Mouse (Mus musculus) midbrain, embryonic 14.5 days (tissue): ENCODE measurements at regions not wholly inside any gene's neighbourhood (a gene's known extent, or its start where the extent isn't known, plus 50 kb on each side); places are given as distances from the start of the nearest gene placed in this dataset.
A peak's percentile ranks its signal among the peaks of the same experiment; 100 is the strongest.

Experiments used
- ATAC-seq: fragments of 200-750 bp; cut with Nextera tagmentation; 2 replicates; pipeline ENCODE4 v1.8.0; 2017; ENCODE audit warnings: moderate number of reproducible peaks, moderate library complexity; ENCODE audit not compliant: low FRiP score, low TSS enrichment
- DNase-seq: peaks from one replicate; pipeline ENCODE4 v3.0.0-alpha.2; 2015
- H3K27ac ChIP-seq: fragments of 300-500 bp; sonication (generic); replicated peaks from 2 replicates; pipeline ENCODE4 v1.5.1; 2014; ENCODE audit warnings: mild to moderate bottlenecking, low read depth, low read length, moderate library complexity
- H3K27me3 ChIP-seq: fragments of 300-500 bp; sonication (generic); 2 replicates; pipeline ENCODE4 v1.6.1; 2014; ENCODE audit warnings: low read length, control low read depth, mixed read lengths; ENCODE audit not compliant: control insufficient read depth, insufficient read depth
- H3K36me3 ChIP-seq: fragments of 300-500 bp; sonication (generic); 2 replicates; pipeline ENCODE4 v1.6.1; 2014; ENCODE audit warnings: low read length, control low read depth; ENCODE audit not compliant: control insufficient read depth, insufficient read depth
- H3K4me1 ChIP-seq: fragments of 300-500 bp; sonication (generic); 2 replicates; pipeline ENCODE4 v1.6.1; 2014; ENCODE audit warnings: mild to moderate bottlenecking, antibody characterized with exemption, low read length, control low read depth; ENCODE audit not compliant: control insufficient read depth, insufficient read depth
- H3K4me2 ChIP-seq: fragments of 300-500 bp; sonication (generic); 2 replicates; pipeline ENCODE4 v1.6.1; 2014; ENCODE audit warnings: mild to moderate bottlenecking, low read length, moderate library complexity
- H3K4me3 ChIP-seq: fragments of 300-500 bp; sonication (generic); replicated peaks from 2 replicates; pipeline ENCODE4 v1.5.1; 2014; ENCODE audit warnings: low read depth, low read length
- H3K9ac ChIP-seq: fragments of 300-500 bp; sonication (generic); replicated peaks from 2 replicates; pipeline ENCODE4 v1.6.1; 2014; ENCODE audit warnings: mild to moderate bottlenecking, low read length, moderate library complexity
- H3K9me3 ChIP-seq: fragments of 300-500 bp; sonication (generic); 2 replicates; pipeline ENCODE4 v1.6.1; 2016; ENCODE audit warnings: low read length, control low read depth, mixed read lengths; ENCODE audit not compliant: control insufficient read depth
- WGBS: fragments of 180-500 bp; shearing (Covaris S2); extraction: QIAGEN DNeasy Blood & Tissue Kit; methylation state at CpG from one replicate; pipeline ENCODE4 v1.1.7; 2014; 5-methylcytosine and 5-hydroxymethylcytosine counted together

GRCm38 (mm10) chr1:154124981-154125380, 76.0 kb upstream of the Zfp648 start:
- H3K27ac ChIP-seq: no peak overlapping the region
- H3K4me2 ChIP-seq: no peak overlapping the region
- H3K4me3 ChIP-seq: no peak overlapping the region
- H3K9me3 ChIP-seq: no peaks in the 10 kb centered on the region
- DNase-seq: no peak
- H3K36me3 ChIP-seq: no peaks in the 10 kb centered on the region
- H3K27me3 ChIP-seq: no peaks in the 10 kb centered on the region
- no peaks in the 10 kb centered on the region for H3K4me1 ChIP-seq
- no peak overlapping the region for H3K9ac ChIP-seq
- no peak for ATAC-seq

GRCm38 (mm10) chr1:154126487-154126886, 74.5 kb upstream of the Zfp648 start:
- no peak overlapping the region for H3K4me2 ChIP-seq
- 86% methylated on average over 4 of the region's 4 CpGs for WGBS

GRCm38 (mm10) chr1:154139488-154139887, 61.5 kb upstream of the Zfp648 start:
- Histone ChIP-seq H3K4me1 (no peaks in the 10 kb centered on the region), H3K4me3 (no peak overlapping the region), H3K36me3 (no peaks in the 10 kb centered on the region), H3K27me3 (no peaks in the 10 kb centered on the region), H3K9me3 (no peaks in the 10 kb centered on the region), H3K4me2 (no peak overlapping the region), H3K9ac (no peak overlapping the region), H3K27ac (no peak overlapping the region)
- ATAC-seq (no peak), DNase-seq (no peak)
- 73% methylated on average over 4 of the region's 4 CpGs for WGBS

More at GRCm38 (mm10) chr1:154126487-154126886, 74.5 kb upstream of the Zfp648 start:
- Histone ChIP-seq H3K36me3 (no peaks in the 10 kb centered on the region), H3K4me1 (no peaks in the 10 kb centered on the region), H3K27me3 (no peaks in the 10 kb centered on the region), H3K4me3 (no peak overlapping the region), H3K27ac (no peak overlapping the region), H3K9me3 (no peaks in the 10 kb centered on the region), H3K9ac (no peak overlapping the region)
- no peak for DNase-seq
- no peak for ATAC-seq

- DNase-seq: no peak
- no peak overlapping the region for H3K4me3 ChIP-seq
- no peaks in the 10 kb centered on the region for H3K9me3 ChIP-seq
- H3K9ac ChIP-seq: no peak overlapping the region
- no peaks in the 10 kb centered on the region for H3K36me3 ChIP-seq
- H3K27me3 ChIP-seq: no peaks in the 10 kb centered on the region
- 66% methylated on average over 1 of the region's 1 CpGs for WGBS
- H3K27ac ChIP-seq: no peak overlapping the region
- no peaks in the 10 kb centered on the region for H3K4me1 ChIP-seq
- no peak for ATAC-seq
- H3K4me2 ChIP-seq: no peak overlapping the region
These were observed 57.3 kb upstream of the Zfp648 start for GRCm38 (mm10) chr1:154143691-154144090.

GRCm38 (mm10) chr1:154147001-154147571, 53.9 kb upstream of the Zfp648 start:
- H3K4me2 ChIP-seq: no peak overlapping the region
- no peak for ATAC-seq
- H3K4me1 ChIP-seq: peaks cover 7% of the 10 kb centered on the region
- no peaks in the 10 kb centered on the region for H3K27me3 ChIP-seq
- H3K4me3 ChIP-seq: no peak overlapping the region
- H3K36me3 ChIP-seq: no peaks in the 10 kb centered on the region
- WGBS: 88% methylated on average over 3 of the region's 3 CpGs
- H3K9ac ChIP-seq: no peak overlapping the region
- no peak for DNase-seq
- H3K9me3 ChIP-seq: no peaks in the 10 kb centered on the region
- no peak overlapping the region for H3K27ac ChIP-seq

- peaks cover 7% of the 10 kb centered on the region for H3K4me1 ChIP-seq
- no peak overlapping the region for H3K4me3 ChIP-seq
- H3K36me3 ChIP-seq: no peaks in the 10 kb centered on the region
- 92% methylated on average over 10 of the region's 10 CpGs for WGBS
- H3K27ac ChIP-seq: no peak overlapping the region
- DNase-seq: no peak
- no peak overlapping the region for H3K9ac ChIP-seq
- no peak for ATAC-seq
- H3K27me3 ChIP-seq: no peaks in the 10 kb centered on the region
- no peaks in the 10 kb centered on the region for H3K9me3 ChIP-seq
- H3K4me2 ChIP-seq: no peak overlapping the region
These were observed 52.0 kb upstream of the Zfp648 start for GRCm38 (mm10) chr1:154148948-154149347.

GRCm38 (mm10) chr1:154149431-154150143, 51.4 kb upstream of the Zfp648 start:
- H3K27me3 ChIP-seq: no peaks in the 10 kb centered on the region
- no peaks in the 10 kb centered on the region for H3K9me3 ChIP-seq
- DNase-seq: no peak
- 70% methylated on average over 1 of the region's 1 CpGs for WGBS
- H3K4me2 ChIP-seq: no peak overlapping the region
- no peaks in the 10 kb centered on the region for H3K36me3 ChIP-seq
- ATAC-seq: no peak
- peak overlapping the region; percentile 55; the same call in 1 of the 2 replicates for H3K27ac ChIP-seq
- no peak overlapping the region for H3K9ac ChIP-seq
- no peak overlapping the region for H3K4me3 ChIP-seq
- peaks cover 7% of the 10 kb centered on the region for H3K4me1 ChIP-seq

- ATAC-seq (peak; percentile 74), DNase-seq (peak; percentile 70)
- WGBS: 30% methylated on average over 8 of the region's 8 CpGs
- Histone ChIP-seq H3K4me1 (peaks cover 7% of the 10 kb centered on the region), H3K36me3 (no peaks in the 10 kb centered on the region), H3K9ac (no peak overlapping the region), H3K27me3 (no peaks in the 10 kb centered on the region), H3K4me2 (no peak overlapping the region), H3K9me3 (no peaks in the 10 kb centered on the region), H3K27ac (peak overlapping the region; percentile 55; the same call in 1 of the 2 replicates), H3K4me3 (no peak overlapping the region)
These were observed 50.7 kb upstream of the Zfp648 start for GRCm38 (mm10) chr1:154150167-154150851.
